Mouse (Mus musculus): ENCODE measurements at regions not wholly inside any gene's neighbourhood (a gene's known extent, or its start where the extent isn't known, plus 50 kb on each side); places are given as distances from the start of the nearest gene placed in this dataset.

DNA sequence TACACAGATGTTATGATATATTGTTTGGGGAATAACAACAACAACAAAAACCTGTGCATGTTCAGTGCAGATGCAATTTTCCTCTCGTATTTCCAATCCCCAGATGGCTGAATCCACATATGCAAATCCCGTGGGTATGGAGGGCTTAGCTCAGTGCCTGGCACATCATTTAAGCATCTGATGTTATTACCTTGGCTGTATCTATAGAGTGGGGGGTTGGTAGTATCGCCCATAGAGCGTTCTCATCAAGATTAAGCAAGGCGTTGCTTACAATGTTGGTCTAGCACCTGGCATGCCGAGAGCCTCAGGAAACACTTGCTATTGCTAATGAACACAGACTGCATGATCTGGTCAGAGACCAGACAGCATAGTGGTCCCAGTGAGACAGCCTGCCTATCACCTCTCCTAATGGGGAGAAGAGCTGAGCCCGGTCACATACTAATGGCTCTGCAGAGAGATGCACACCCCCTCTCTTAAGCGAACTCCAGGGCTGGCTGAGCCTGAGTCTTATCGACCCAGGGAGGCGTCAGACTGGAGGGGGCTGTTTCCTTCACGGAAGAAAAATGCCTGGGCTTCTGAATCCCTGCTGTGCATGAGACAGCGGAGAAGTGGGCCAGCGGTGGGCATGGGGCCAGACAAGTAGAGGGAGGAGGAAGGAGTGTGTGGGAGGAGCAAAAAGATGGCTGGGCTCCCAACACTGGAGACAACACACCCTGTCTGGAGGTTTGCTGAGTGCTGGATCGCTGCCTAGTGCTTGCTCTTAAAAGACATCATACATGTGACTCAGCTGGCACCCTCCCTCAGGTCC, 190.9 kb upstream of the Ncam1 start:
- peak; percentile 10; the same call in 1 of the 2 replicates for TF ChIP-seq CTCF (IDR thresholded peaks at IDR 0.05; ENCODE audit: low read depth)
- 0 out of 2 replicates have a peak, but pooled peaks have one; percentile 46 for TF ChIP-seq EP300 (IDR thresholded peaks at IDR 0.05; ENCODE audit: low read depth)
